Mouse (Mus musculus): ENCODE data around the gene Pgpep1l. TPM values are rescaled to one million over a fixed set of nuclear protein-coding genes. Genes with fewer than 3 reads are reported as not detected.

The Pgpep1l gene
- polyA plus RNA-seq, 1 experiment from 2014 or later, result not detected

GRCm38 (mm10) chr7:68262612-68263200 lies 1.3 kb downstream of the Pgpep1l start:
- no peak overlapping the region for H3K4me3 ChIP-seq (ENCODE audit: low read depth, low read length)
- H3K9me3 ChIP-seq (replicated peaks; ENCODE audit: control insufficient read depth, low read length), result no peaks in the 10 kb centered on the region
- peaks cover 21% of the 10 kb centered on the region for H3K4me1 ChIP-seq (ENCODE audit: control insufficient read depth, insufficient read depth, low read length)
- 0 out of 2 replicates have a peak, but pooled peaks cover 7% of the 10 kb centered on the region for H3K27me3 ChIP-seq (ENCODE audit: control insufficient read depth, insufficient read depth, low read length)
- ATAC-seq (replicated peaks; ENCODE audit: insufficient number of reproducible peaks, low FRiP score, low TSS enrichment), result no peak
- WGBS (ENCODE audit: insufficient replicate concordance), result 63% methylated on average over 8 of the region's 8 CpGs
- H3K4me2 ChIP-seq, result no peak overlapping the region
- H3K9ac ChIP-seq (ENCODE audit: low read depth, low read length), result no peak overlapping the region
- H3K27ac ChIP-seq (ENCODE audit: low read depth, low read length), result no peak overlapping the region
- H3K36me3 ChIP-seq (ENCODE audit: control insufficient read depth, insufficient read depth, low read length), result no peaks in the 10 kb centered on the region

GRCm38 (mm10) chr7:68259523-68260081 lies 4.4 kb downstream of the Pgpep1l start:
- Histone ChIP-seq H3K4me1 (ENCODE audit: control insufficient read depth, insufficient read depth, low read length) (peaks cover 23% of the 10 kb centered on the region), H3K36me3 (ENCODE audit: control insufficient read depth, insufficient read depth, low read length) (no peaks in the 10 kb centered on the region), H3K9me3 (replicated peaks; ENCODE audit: control insufficient read depth, low read length) (no peaks in the 10 kb centered on the region), H3K4me2 (no peak overlapping the region), H3K9ac (ENCODE audit: low read depth, low read length) (no peak overlapping the region), H3K4me3 (ENCODE audit: low read depth, low read length) (no peak overlapping the region), H3K27me3 (ENCODE audit: control insufficient read depth, insufficient read depth, low read length) (0 out of 2 replicates have a peak, but pooled peaks cover 3% of the 10 kb centered on the region), H3K27ac (ENCODE audit: low read depth, low read length) (no peak overlapping the region)
- WGBS (ENCODE audit: insufficient replicate concordance), result 50% methylated on average over 6 of the region's 6 CpGs
- ATAC-seq (replicated peaks; ENCODE audit: insufficient number of reproducible peaks, low FRiP score, low TSS enrichment), result no peak

- Histone ChIP-seq H3K27me3 (ENCODE audit: control insufficient read depth, insufficient read depth, low read length) (0 out of 2 replicates have a peak, but pooled peaks cover 3% of the 10 kb centered on the region), H3K27ac (ENCODE audit: low read depth, low read length) (peak overlapping the region; percentile 68), H3K4me2 (peak overlapping the region; percentile 19), H3K4me1 (ENCODE audit: control insufficient read depth, insufficient read depth, low read length) (peaks cover 17% of the 10 kb centered on the region; the same call in 1 of the 2 replicates), H3K4me3 (ENCODE audit: low read depth, low read length) (no peak overlapping the region), H3K9ac (ENCODE audit: low read depth, low read length) (no peak overlapping the region), H3K36me3 (ENCODE audit: control insufficient read depth, insufficient read depth, low read length) (no peaks in the 10 kb centered on the region), H3K9me3 (replicated peaks; ENCODE audit: control insufficient read depth, low read length) (no peaks in the 10 kb centered on the region)
- WGBS (ENCODE audit: insufficient replicate concordance), result 38% methylated on average over 17 of the region's 17 CpGs
- ATAC-seq (replicated peaks; ENCODE audit: insufficient number of reproducible peaks, low FRiP score, low TSS enrichment), result peak; percentile 84
These were observed 5.5 kb downstream of the Pgpep1l start for GRCm38 (mm10) chr7:68258326-68259150.

- Histone ChIP-seq H3K4me2 (no peak overlapping the region), H3K36me3 (ENCODE audit: control insufficient read depth, insufficient read depth, low read length) (no peaks in the 10 kb centered on the region), H3K4me1 (ENCODE audit: control insufficient read depth, insufficient read depth, low read length) (peaks cover 17% of the 10 kb centered on the region; the same call in 1 of the 2 replicates), H3K4me3 (ENCODE audit: low read depth, low read length) (no peak overlapping the region), H3K9ac (ENCODE audit: low read depth, low read length) (no peak overlapping the region), H3K9me3 (replicated peaks; ENCODE audit: control insufficient read depth, low read length) (no peaks in the 10 kb centered on the region), H3K27ac (ENCODE audit: low read depth, low read length) (peak overlapping the region; percentile 68), H3K27me3 (ENCODE audit: control insufficient read depth, insufficient read depth, low read length) (0 out of 2 replicates have a peak, but pooled peaks cover 3% of the 10 kb centered on the region)
- ATAC-seq (replicated peaks; ENCODE audit: insufficient number of reproducible peaks, low FRiP score, low TSS enrichment), result no peak
- WGBS (ENCODE audit: insufficient replicate concordance), result 58% methylated on average over 2 of the region's 2 CpGs
These were observed 6.3 kb downstream of the Pgpep1l start for GRCm38 (mm10) chr7:68257767-68258166.

GRCm38 (mm10) chr7:68250902-68251301 lies 13.1 kb downstream of the Pgpep1l start:
- Histone ChIP-seq H3K27me3 (ENCODE audit: control insufficient read depth, insufficient read depth, low read length) (no peaks in the 10 kb centered on the region), H3K4me1 (ENCODE audit: control insufficient read depth, insufficient read depth, low read length) (no peaks in the 10 kb centered on the region; the same call in 1 of the 2 replicates), H3K9me3 (replicated peaks; ENCODE audit: control insufficient read depth, low read length) (no peaks in the 10 kb centered on the region; the same call in 1 of the 2 replicates), H3K4me2 (no peak overlapping the region), H3K27ac (ENCODE audit: low read depth, low read length) (no peak overlapping the region), H3K9ac (ENCODE audit: low read depth, low read length) (no peak overlapping the region), H3K4me3 (ENCODE audit: low read depth, low read length) (no peak overlapping the region), H3K36me3 (ENCODE audit: control insufficient read depth, insufficient read depth, low read length) (no peaks in the 10 kb centered on the region)
- WGBS (ENCODE audit: insufficient replicate concordance), result 82% methylated on average over 3 of the region's 3 CpGs
- ATAC-seq (replicated peaks; ENCODE audit: insufficient number of reproducible peaks, low FRiP score, low TSS enrichment), result no peak

- ATAC-seq (replicated peaks; ENCODE audit: insufficient number of reproducible peaks, low FRiP score, low TSS enrichment), result no peak
These were observed 13.6 kb downstream of the Pgpep1l start for GRCm38 (mm10) chr7:68250411-68250810.

GRCm38 (mm10) chr7:68246249-68246648 lies 17.8 kb downstream of the Pgpep1l start:
- Histone ChIP-seq H3K27ac (ENCODE audit: low read depth, low read length) (no peak overlapping the region), H3K4me3 (ENCODE audit: low read depth, low read length) (no peak overlapping the region), H3K9me3 (replicated peaks; ENCODE audit: control insufficient read depth, low read length) (no peaks in the 10 kb centered on the region; the same call in 1 of the 2 replicates), H3K4me1 (ENCODE audit: control insufficient read depth, insufficient read depth, low read length) (no peaks in the 10 kb centered on the region), H3K36me3 (ENCODE audit: control insufficient read depth, insufficient read depth, low read length) (no peaks in the 10 kb centered on the region), H3K4me2 (no peak overlapping the region), H3K27me3 (ENCODE audit: control insufficient read depth, insufficient read depth, low read length) (no peaks in the 10 kb centered on the region), H3K9ac (ENCODE audit: low read depth, low read length) (no peak overlapping the region)
- ATAC-seq (replicated peaks; ENCODE audit: insufficient number of reproducible peaks, low FRiP score, low TSS enrichment), result no peak
- 77% methylated on average over 8 of the region's 8 CpGs for WGBS (ENCODE audit: insufficient replicate concordance)

More at GRCm38 (mm10) chr7:68250411-68250810, 13.6 kb downstream of the Pgpep1l start:
- 70% methylated on average over 1 of the region's 1 CpGs for WGBS (ENCODE audit: insufficient replicate concordance)
- H3K27ac ChIP-seq (ENCODE audit: low read depth, low read length), result no peak overlapping the region
- H3K9me3 ChIP-seq (replicated peaks; ENCODE audit: control insufficient read depth, low read length), result no peaks in the 10 kb centered on the region; the same call in 1 of the 2 replicates
- no peak overlapping the region for H3K4me2 ChIP-seq
- no peak overlapping the region for H3K4me3 ChIP-seq (ENCODE audit: low read depth, low read length)
- no peaks in the 10 kb centered on the region for H3K36me3 ChIP-seq (ENCODE audit: control insufficient read depth, insufficient read depth, low read length)
- H3K9ac ChIP-seq (ENCODE audit: low read depth, low read length), result no peak overlapping the region
- H3K4me1 ChIP-seq (ENCODE audit: control insufficient read depth, insufficient read depth, low read length), result no peaks in the 10 kb centered on the region; the same call in 1 of the 2 replicates
- no peaks in the 10 kb centered on the region for H3K27me3 ChIP-seq (ENCODE audit: control insufficient read depth, insufficient read depth, low read length)

- no peak overlapping the region for H3K9ac ChIP-seq (ENCODE audit: low read depth, low read length)
- H3K4me3 ChIP-seq (ENCODE audit: low read depth, low read length), result no peak overlapping the region
- no peaks in the 10 kb centered on the region for H3K27me3 ChIP-seq (ENCODE audit: control insufficient read depth, insufficient read depth, low read length)
- 48% methylated on average over 4 of the region's 4 CpGs for WGBS (ENCODE audit: insufficient replicate concordance)
- no peaks in the 10 kb centered on the region; the same call in 1 of the 2 replicates for H3K9me3 ChIP-seq (replicated peaks; ENCODE audit: control insufficient read depth, low read length)
- no peaks in the 10 kb centered on the region for H3K4me1 ChIP-seq (ENCODE audit: control insufficient read depth, insufficient read depth, low read length)
- ATAC-seq (replicated peaks; ENCODE audit: insufficient number of reproducible peaks, low FRiP score, low TSS enrichment), result no peak
- no peak overlapping the region for H3K4me2 ChIP-seq
- H3K36me3 ChIP-seq (ENCODE audit: control insufficient read depth, insufficient read depth, low read length), result no peaks in the 10 kb centered on the region
- H3K27ac ChIP-seq (ENCODE audit: low read depth, low read length), result no peak overlapping the region
These were observed 18.4 kb downstream of the Pgpep1l start for GRCm38 (mm10) chr7:68245681-68246080.
